Mouse (Mus musculus) intestine, embryonic 15.5 days (tissue): ENCODE data around the gene Hvcn1. TPM values are rescaled to one million over a fixed set of nuclear protein-coding genes. Genes with fewer than 3 reads are reported as not detected.

Source experiments
- ATAC-seq: fragments of 200-750 bp; cut with Nextera tagmentation; 2 replicates; pipeline ENCODE4 v1.8.0; 2017; ENCODE audit warnings: moderate TSS enrichment, moderate library complexity
- H3K27ac ChIP-seq: fragments of 300-500 bp; sonication (generic); 2 replicates; pipeline ENCODE4 v1.5.1; 2015; ENCODE audit warnings: mild to moderate bottlenecking, inconsistent platforms
- H3K27me3 ChIP-seq: fragments of 300-500 bp; sonication (generic); replicated peaks from 2 replicates; pipeline ENCODE4 v1.6.1; 2015; ENCODE audit warnings: inconsistent platforms
- H3K36me3 ChIP-seq: fragments of 300-500 bp; sonication (generic); 2 replicates; pipeline ENCODE4 v1.6.1; 2015; ENCODE audit warnings: inconsistent platforms
- H3K4me1 ChIP-seq: fragments of 300-500 bp; sonication (generic); replicated peaks from 2 replicates; pipeline ENCODE4 v1.6.1; 2015; ENCODE audit warnings: inconsistent platforms
- H3K4me2 ChIP-seq: fragments of 300-500 bp; sonication (generic); replicated peaks from 2 replicates; pipeline ENCODE4 v1.6.1; 2015; ENCODE audit warnings: mild to moderate bottlenecking, inconsistent platforms
- H3K4me3 ChIP-seq: fragments of 300-500 bp; sonication (generic); replicated peaks from 2 replicates; pipeline ENCODE4 v1.5.1; 2015; ENCODE audit warnings: inconsistent platforms
- H3K9ac ChIP-seq: fragments of 300-500 bp; sonication (generic); 2 replicates; pipeline ENCODE4 v1.6.1; 2015; ENCODE audit warnings: inconsistent platforms
- H3K9me3 ChIP-seq: fragments of 300-500 bp; sonication (generic); 2 replicates; pipeline ENCODE4 v1.6.1; 2016; ENCODE audit warnings: inconsistent platforms
- WGBS: fragments of 180-500 bp; shearing (Covaris S2); methylation state at CpG from one replicate; pipeline ENCODE4 v1.1.7; 2015; 5-methylcytosine and 5-hydroxymethylcytosine counted together
- polyA plus RNA-seq: library from polyadenylated mRNA; unstranded; fragments of >200 nt; fragmentation: Nextera tagmentation; extraction: Ambion mirVana; gene quantifications from 2 replicates; pipeline ENCODE4 v1.2.1, GENCODE M21; 2015

Hvcn1 gene
- polyA plus RNA-seq, 1 experiment from 2014 or later = 5.8 TPM

GRCm38 (mm10) chr5:122240989-122241388, 34.4 kb downstream of the Hvcn1 start:
- WGBS = 87% methylated on average over 1 of the region's 1 CpGs
- no peak overlapping the region for H3K27ac ChIP-seq
- H3K4me2 ChIP-seq = no peak overlapping the region
- no peak overlapping the region for H3K9ac ChIP-seq
- no peaks in the 10 kb centered on the region for H3K9me3 ChIP-seq
- H3K4me1 ChIP-seq = no peaks in the 10 kb centered on the region
- ATAC-seq = no peak
- H3K4me3 ChIP-seq = no peak overlapping the region
- no peaks in the 10 kb centered on the region for H3K27me3 ChIP-seq
- H3K36me3 ChIP-seq = no peaks in the 10 kb centered on the region

GRCm38 (mm10) chr5:122242521-122243123, 36.0 kb downstream of the Hvcn1 start:
- Histone ChIP-seq H3K9ac (no peak overlapping the region), H3K9me3 (no peaks in the 10 kb centered on the region), H3K36me3 (no peaks in the 10 kb centered on the region), H3K27me3 (no peaks in the 10 kb centered on the region), H3K4me1 (no peaks in the 10 kb centered on the region), H3K27ac (no peak overlapping the region), H3K4me3 (no peak overlapping the region), H3K4me2 (no peak overlapping the region)
- 88% methylated on average over 6 of the region's 6 CpGs for WGBS
- no peak for ATAC-seq

- Histone ChIP-seq H3K9ac (no peak overlapping the region), H3K36me3 (no peaks in the 10 kb centered on the region), H3K27me3 (no peaks in the 10 kb centered on the region), H3K4me2 (no peak overlapping the region), H3K4me1 (no peaks in the 10 kb centered on the region), H3K27ac (no peak overlapping the region), H3K4me3 (no peak overlapping the region), H3K9me3 (no peaks in the 10 kb centered on the region)
- ATAC-seq = no peak
- WGBS = 87% methylated on average over 17 of the region's 17 CpGs
Measured at GRCm38 (mm10) chr5:122243781-122244523, 37.3 kb downstream of the Hvcn1 start.

- Histone ChIP-seq H3K4me2 (no peak overlapping the region), H3K9ac (no peak overlapping the region), H3K27ac (no peak overlapping the region), H3K27me3 (no peaks in the 10 kb centered on the region), H3K4me1 (no peaks in the 10 kb centered on the region), H3K36me3 (no peaks in the 10 kb centered on the region), H3K9me3 (no peaks in the 10 kb centered on the region), H3K4me3 (no peak overlapping the region)
- WGBS = 62% methylated on average over 3 of the region's 3 CpGs
- no peak for ATAC-seq
Measured at GRCm38 (mm10) chr5:122245186-122245585, 38.6 kb downstream of the Hvcn1 start.

GRCm38 (mm10) chr5:122246547-122247167, 40.1 kb downstream of the Hvcn1 start:
- Histone ChIP-seq H3K4me2 (no peak overlapping the region), H3K27me3 (no peaks in the 10 kb centered on the region), H3K9ac (no peak overlapping the region), H3K4me1 (no peaks in the 10 kb centered on the region), H3K4me3 (no peak overlapping the region), H3K9me3 (no peaks in the 10 kb centered on the region), H3K27ac (no peak overlapping the region), H3K36me3 (no peaks in the 10 kb centered on the region)
- no peak for ATAC-seq
- 76% methylated on average over 10 of the region's 10 CpGs for WGBS

- Histone ChIP-seq H3K36me3 (no peaks in the 10 kb centered on the region), H3K4me2 (no peak overlapping the region), H3K4me3 (no peak overlapping the region), H3K9ac (no peak overlapping the region), H3K27me3 (no peaks in the 10 kb centered on the region), H3K27ac (no peak overlapping the region), H3K9me3 (no peaks in the 10 kb centered on the region), H3K4me1 (no peaks in the 10 kb centered on the region)
- ATAC-seq = no peak
- 83% methylated on average over 11 of the region's 11 CpGs for WGBS
Measured at GRCm38 (mm10) chr5:122247529-122247928, 40.9 kb downstream of the Hvcn1 start.

- Histone ChIP-seq H3K27ac (no peak overlapping the region), H3K27me3 (no peaks in the 10 kb centered on the region), H3K9ac (no peak overlapping the region), H3K36me3 (no peaks in the 10 kb centered on the region), H3K9me3 (no peaks in the 10 kb centered on the region), H3K4me1 (no peaks in the 10 kb centered on the region), H3K4me2 (no peak overlapping the region), H3K4me3 (no peak overlapping the region)
- 90% methylated on average over 7 of the region's 7 CpGs for WGBS
- ATAC-seq = no peak
Measured at GRCm38 (mm10) chr5:122247934-122248333, 41.3 kb downstream of the Hvcn1 start.

GRCm38 (mm10) chr5:122249281-122249680, 42.7 kb downstream of the Hvcn1 start:
- Histone ChIP-seq H3K4me1 (no peaks in the 10 kb centered on the region), H3K27ac (no peak overlapping the region), H3K4me2 (no peak overlapping the region), H3K36me3 (no peaks in the 10 kb centered on the region), H3K9me3 (no peaks in the 10 kb centered on the region), H3K27me3 (no peaks in the 10 kb centered on the region), H3K9ac (no peak overlapping the region), H3K4me3 (no peak overlapping the region)
- no peak for ATAC-seq
- 87% methylated on average over 4 of the region's 4 CpGs for WGBS

- Histone ChIP-seq H3K9ac (no peak overlapping the region), H3K27ac (no peak overlapping the region), H3K27me3 (no peaks in the 10 kb centered on the region), H3K4me3 (no peak overlapping the region), H3K36me3 (peaks cover 7% of the 10 kb centered on the region; the same call in 1 of the 2 replicates), H3K4me2 (no peak overlapping the region), H3K4me1 (no peaks in the 10 kb centered on the region), H3K9me3 (no peaks in the 10 kb centered on the region)
- ATAC-seq = no peak
- WGBS = 91% methylated on average over 17 of the region's 17 CpGs
Measured at GRCm38 (mm10) chr5:122251895-122252606, 45.4 kb downstream of the Hvcn1 start.

GRCm38 (mm10) chr5:122258027-122258741, 51.6 kb downstream of the Hvcn1 start:
- Histone ChIP-seq H3K27ac (no peak overlapping the region), H3K4me3 (no peak overlapping the region), H3K9me3 (no peaks in the 10 kb centered on the region), H3K36me3 (peaks cover 7% of the 10 kb centered on the region; the same call in 1 of the 2 replicates), H3K4me2 (no peak overlapping the region), H3K27me3 (no peaks in the 10 kb centered on the region), H3K9ac (no peak overlapping the region), H3K4me1 (no peaks in the 10 kb centered on the region)
- WGBS = 85% methylated on average over 6 of the region's 6 CpGs
- ATAC-seq = no peak

- 60% methylated on average over 7 of the region's 7 CpGs for WGBS
- no peak overlapping the region for H3K4me3 ChIP-seq
- H3K36me3 ChIP-seq = no peaks in the 10 kb centered on the region
- no peaks in the 10 kb centered on the region for H3K9me3 ChIP-seq
- H3K9ac ChIP-seq = no peak overlapping the region
- ATAC-seq = no peak
- H3K4me1 ChIP-seq = no peaks in the 10 kb centered on the region
- H3K27me3 ChIP-seq = no peaks in the 10 kb centered on the region
- H3K4me2 ChIP-seq = no peak overlapping the region
- H3K27ac ChIP-seq = no peak overlapping the region
Measured at GRCm38 (mm10) chr5:122262104-122262503, 55.5 kb downstream of the Hvcn1 start.
